Mouse (Mus musculus) left cerebral cortex, adult 18-20 months (tissue): ENCODE data around the gene Celsr2. TPM values are rescaled to one million over a fixed set of nuclear protein-coding genes. Genes with fewer than 3 reads are reported as not detected.

Source experiments
- total RNA-seq, 2 experiments: library from RNA; stranded (reverse); gene quantifications; 2 replicates each; pipeline ENCODE4 v1.2.3; 2021

Celsr2 gene
- total RNA-seq, 2 experiments from 2014 or later, result 148 to 155 TPM

Other genes starting within 250 kb of the Celsr2 start
- gene Amigo1, start 229.2 kb downstream of the Celsr2 start, total RNA-seq, result 10 to 100 TPM; 78.2 to 79.7 TPM
- gene Cyb561d1, start 214.3 kb downstream of the Celsr2 start, total RNA-seq, result 10 to 100 TPM; 20.6 to 21.4 TPM
- 10 to 100 TPM; 22.9 to 27.9 TPM for gene Atxn7l2, start 204.6 kb downstream of the Celsr2 start, total RNA-seq
- gene Sypl2, start 188.9 kb downstream of the Celsr2 start, total RNA-seq, result 1 to 10 TPM; 2.3 TPM
- 10 to 100 TPM; 68.9 to 76.7 TPM for gene Psma5, start 158.6 kb downstream of the Celsr2 start, total RNA-seq
- gene Sort1, start 131.5 kb downstream of the Celsr2 start, total RNA-seq, result 100 to 1,000 TPM; 305 to 320 TPM
- gene Mybphl, start 50.6 kb downstream of the Celsr2 start, total RNA-seq, result under 1 TPM; 0.26 to 0.49 TPM
- gene Psrc1, start 31.7 kb downstream of the Celsr2 start, total RNA-seq, result 10 to 100 TPM; 17.8 to 18.1 TPM
- gene Sars, start 29.7 kb upstream of the Celsr2 start, total RNA-seq, result 100 to 1,000 TPM; 244 to 258 TPM
- gene 1700013F07Rik, start 118.6 kb upstream of the Celsr2 start, total RNA-seq, result 1 to 10 TPM in 1 of 2 experiments, under 1 TPM in 1; 1.00 to 2.8 TPM
- gene 5330417C22Rik, start 121.0 kb upstream of the Celsr2 start, total RNA-seq, result 10 to 100 TPM; 30.6 to 30.9 TPM
- gene Tmem167b, start 146.9 kb upstream of the Celsr2 start, total RNA-seq, result 10 to 100 TPM; 45.2 to 45.4 TPM
- 10 to 100 TPM; 21.2 to 24.1 TPM for gene Taf13, start 156.1 kb upstream of the Celsr2 start, total RNA-seq
- gene Wdr47, start 175.7 kb upstream of the Celsr2 start, total RNA-seq, result 100 to 1,000 TPM; 123 to 138 TPM
- 10 to 100 TPM; 29.2 to 31.2 TPM for gene Clcc1, start 238.4 kb upstream of the Celsr2 start, total RNA-seq